Mouse (Mus musculus): Measurements from ENCODE around the gene Cd40.

GRCm38 (mm10) chr2:165112149-165112548, 56.7 kb downstream of the Cd40 start:
- TF ChIP-seq CTCF (IDR thresholded peaks at IDR 0.05) = peak; percentile 89
- TF ChIP-seq EP300 (IDR thresholded peaks at IDR 0.05; ENCODE audit: insufficient read depth, low read depth, low read length) = no peak
- no peak for TF ChIP-seq POLR2A (IDR thresholded peaks at IDR 0.05; ENCODE audit: insufficient read depth, low read depth, low read length)

Data from heart, adult 2 months (tissue).